Mouse (Mus musculus) midbrain, embryonic 16.5 days (tissue): ENCODE measurements around the gene Sf1. TPM values are rescaled to one million over a fixed set of nuclear protein-coding genes. Genes with fewer than 3 reads are reported as not detected.

Experiments used
- ATAC-seq: fragments of 200-750 bp; cut with Nextera tagmentation; 2 replicates; pipeline ENCODE4 v1.8.0; 2017; ENCODE audit warnings: moderate TSS enrichment
- H3K27ac ChIP-seq: fragments of 300-500 bp; sonication (generic); 2 replicates; pipeline ENCODE4 v1.5.1; 2014; ENCODE audit warnings: mild to moderate bottlenecking, low read length, mixed read lengths
- H3K27me3 ChIP-seq: fragments of 300-500 bp; sonication (generic); 2 replicates; pipeline ENCODE4 v1.6.1; 2014; ENCODE audit warnings: low read depth, low read length, mixed read lengths; ENCODE audit not compliant: control insufficient read depth, insufficient read depth
- H3K36me3 ChIP-seq: fragments of 300-500 bp; sonication (generic); 2 replicates; pipeline ENCODE4 v1.6.1; 2014; ENCODE audit warnings: mild to moderate bottlenecking, low read length, moderate library complexity, mixed read lengths; ENCODE audit not compliant: control insufficient read depth, insufficient read depth
- H3K4me1 ChIP-seq: fragments of 300-500 bp; sonication (generic); 2 replicates; pipeline ENCODE4 v1.6.1; 2014; ENCODE audit warnings: mild to moderate bottlenecking, low read length, mixed read lengths; ENCODE audit not compliant: control insufficient read depth, insufficient read depth
- H3K4me2 ChIP-seq: fragments of 300-500 bp; sonication (generic); 2 replicates; pipeline ENCODE4 v1.6.1; 2014; ENCODE audit warnings: mild to moderate bottlenecking, low read length, mixed read lengths
- H3K4me3 ChIP-seq: fragments of 300-500 bp; sonication (generic); 2 replicates; pipeline ENCODE4 v1.5.1; 2014; ENCODE audit warnings: low read depth, mild to moderate bottlenecking, low read length, moderate library complexity, mixed read lengths
- H3K9ac ChIP-seq: fragments of 300-500 bp; sonication (generic); 2 replicates; pipeline ENCODE4 v1.6.1; 2014; ENCODE audit warnings: low read depth, low read length, mixed read lengths
- H3K9me3 ChIP-seq: fragments of 300-500 bp; sonication (generic); replicated peaks from 2 replicates; pipeline ENCODE4 v1.6.1; 2014; ENCODE audit warnings: mild to moderate bottlenecking, low read length, mixed read lengths; ENCODE audit not compliant: control insufficient read depth, poor library complexity, severe bottlenecking
- WGBS: fragments of 180-500 bp; shearing (Covaris S2); extraction: QIAGEN DNeasy Blood & Tissue Kit; methylation state at CpG from one replicate; pipeline ENCODE4 v1.1.7; 2014; 5-methylcytosine and 5-hydroxymethylcytosine counted together
- microRNA-seq: library from miRNA; unstranded; fragments of <30 nt; microRNA quantifications from one replicate; pipeline ENCODE4, GENCODE M21; 2017
- polyA plus RNA-seq: library from polyadenylated mRNA; unstranded; fragments of >200 nt; fragmentation: Nextera tagmentation; extraction: Ambion mirVana; gene quantifications from 2 replicates; pipeline ENCODE4 v1.2.1, GENCODE M21; 2015

Sf1 gene
- polyA plus RNA-seq, 1 experiment from 2014 or later: 95.9 TPM

DNA sequence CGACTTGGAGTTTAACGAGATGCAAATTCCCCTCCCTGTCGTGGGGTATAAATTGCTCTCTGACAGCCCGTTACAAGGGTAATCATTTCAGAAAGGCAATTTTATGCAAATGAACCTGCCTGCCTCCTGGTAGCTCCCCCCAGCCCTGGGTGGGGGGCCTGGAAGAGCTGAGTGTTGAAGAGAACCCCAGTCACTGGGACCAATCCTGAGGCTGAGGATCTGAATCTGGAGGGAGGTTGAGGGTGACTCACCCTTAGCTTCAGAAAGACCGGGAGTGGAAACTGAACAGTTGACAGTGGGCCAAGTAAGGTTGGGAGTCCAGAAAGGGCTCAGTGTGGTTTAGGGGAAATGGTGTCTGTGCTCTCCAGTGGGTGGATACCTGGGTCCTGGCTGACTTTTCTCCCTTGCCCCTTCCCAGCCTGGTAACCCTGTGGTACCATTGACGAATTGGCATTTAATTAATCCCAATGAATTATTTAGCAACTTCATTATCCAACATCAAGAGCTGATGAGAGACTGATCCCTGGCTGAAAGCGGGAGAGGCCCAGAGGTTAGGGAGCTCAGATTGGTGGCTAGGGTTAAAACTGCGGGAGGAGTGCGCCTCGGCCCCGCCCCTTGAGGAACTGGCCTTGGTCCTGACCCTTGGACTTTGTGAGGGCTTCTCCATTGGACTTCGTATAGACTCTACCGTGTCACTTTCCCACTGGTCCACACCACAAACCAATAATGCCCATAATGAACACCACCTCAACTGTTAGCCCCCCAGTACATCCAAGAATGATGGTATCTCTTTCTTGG, 63.4 kb downstream of the Sf1 start:
- Histone ChIP-seq H3K9ac (no peak overlapping the region), H3K27ac (no peak overlapping the region), H3K9me3 (no peaks in the 10 kb centered on the region), H3K4me2 (no peak overlapping the region), H3K4me3 (no peak overlapping the region), H3K4me1 (peaks cover 79% of the 10 kb centered on the region), H3K36me3 (no peaks in the 10 kb centered on the region; the same call in 1 of the 2 replicates), H3K27me3 (no peaks in the 10 kb centered on the region)
- ATAC-seq: no peak
- 20% methylated on average over 13 of the region's 13 CpGs for WGBS

Small RNA genes lying within 50 kb of the gene (microRNA-seq; reads per million reads assigned to microRNA genes)
- 1.0 reads per million for gene Mir6989

Other genes with a start within 250 kb of the Sf1 start
- 44.2 and 45.2 TPM in 2 replicates for gene Sac3d1, start 245.0 kb upstream of the Sf1 start, polyA plus RNA-seq
- 58.7 and 65.4 TPM in 2 replicates for gene Snx15, start 235.4 kb upstream of the Sf1 start, polyA plus RNA-seq
- 0.15 TPM in 1 of 2 replicates, not detected in the other for gene Batf2, start 222.7 kb upstream of the Sf1 start, polyA plus RNA-seq
- gene Arl2, start 222.1 kb upstream of the Sf1 start, polyA plus RNA-seq: 133 and 151 TPM in 2 replicates
- gene Majin, start 179.3 kb upstream of the Sf1 start, polyA plus RNA-seq: not detected in 2 replicates
- not detected in 2 replicates for gene Gpha2, start 137.3 kb upstream of the Sf1 start, polyA plus RNA-seq
- 149 and 165 TPM in 2 replicates for gene Ppp2r5b, start 127.8 kb upstream of the Sf1 start, polyA plus RNA-seq
- gene Atg2a, start 122.0 kb upstream of the Sf1 start, polyA plus RNA-seq: 12.9 and 15.5 TPM in 2 replicates
- gene Ehd1, start 87.0 kb upstream of the Sf1 start, polyA plus RNA-seq: 99.6 and 103 TPM in 2 replicates
- 0.34 and 0.35 TPM in 2 replicates for gene Cdc42bpg, start 57.2 kb upstream of the Sf1 start, polyA plus RNA-seq
- gene Men1, start 28.7 kb upstream of the Sf1 start, polyA plus RNA-seq: 71.4 and 74.8 TPM in 2 replicates
- 19.0 and 20.1 TPM in 2 replicates for gene Map4k2, start 22.6 kb upstream of the Sf1 start, polyA plus RNA-seq
- 7.3 and 7.5 TPM in 2 replicates for gene Pygm, start 20.7 kb downstream of the Sf1 start, polyA plus RNA-seq
- 91.4 and 139 TPM in 2 replicates for gene Rasgrp2, start 35.6 kb downstream of the Sf1 start, polyA plus RNA-seq
- gene Nrxn2, start 55.0 kb downstream of the Sf1 start, polyA plus RNA-seq: 30.4 and 37.5 TPM in 2 replicates
- 0.11 TPM in 1 of 2 replicates, not detected in the other for gene Slc22a12, start 179.3 kb downstream of the Sf1 start, polyA plus RNA-seq